Mouse (Mus musculus) CH12.LX (cell line): ENCODE data around the gene Olfr196.
"Not testable (repeated sequence)": the region's sequence is repeated elsewhere in the genome, so short reads cannot be mapped to it uniquely, and the experiment has no call there.

Experiments
- CTCF ChIP-seq, 2 experiments: IDR thresholded peaks in 1 of 2; conservative IDR thresholded peaks in 1 of 2; 2 replicates each; pipeline ENCODE4 v1.5.1; 2011 to 2012; ENCODE audit warnings: low read depth in 2 of 2, low read length in 2 of 2, improper control_type of control experiment in 1 of 2, inconsistent platforms in 1 of 2, mild to moderate bottlenecking in 1 of 2, moderate library complexity in 1 of 2
- POLR2A ChIP-seq: IDR thresholded peaks from 2 replicates; pipeline ENCODE4 v1.6.1; 2011; ENCODE audit warnings: low read depth, mild to moderate bottlenecking, improper control_type of control experiment, low read length
- USF2 ChIP-seq: conservative IDR thresholded peaks from 2 replicates; pipeline ENCODE4 v1.6.1; 2011; ENCODE audit warnings: low read depth, low read length, improper control_type of control experiment

DNA sequence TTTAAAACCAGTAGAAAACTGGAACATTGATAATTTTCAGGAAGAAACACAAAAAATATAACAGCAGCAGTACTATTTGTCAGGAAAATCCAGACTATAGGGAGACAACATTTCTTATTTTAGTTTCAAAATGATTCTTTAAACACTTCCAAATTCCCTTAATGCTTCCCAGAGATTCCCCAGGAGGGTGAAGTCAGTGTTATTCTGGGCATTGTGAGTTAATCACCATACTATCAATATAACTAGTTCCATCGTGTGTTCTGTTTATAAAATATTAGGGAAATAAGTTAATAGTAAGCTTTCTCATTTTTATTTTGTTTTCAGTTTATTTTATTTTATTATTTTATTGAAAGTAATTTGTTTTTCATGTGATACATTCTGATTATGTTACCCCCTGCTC is 33.2 kb upstream of the Olfr196 start, which contains the start of gene Olfr198:
- not testable (repeated sequence) for TF ChIP-seq CTCF (conservative IDR thresholded peaks at IDR 0.05 in 1 of 2, IDR thresholded peaks at IDR 0.05 in 1 of 2; ENCODE audit: low read depth in 2 of 2, low read length in 2 of 2); POLR2A; USF2
